In genomic region chr16:85148615-85149508, GRCm38 (mm10) we compare ENCODE assay signal across 9 mouse cellular contexts. TPM values are rescaled to one million over a fixed set of nuclear protein-coding genes. Genes with fewer than 3 reads are reported as not detected.
DNase-seq lines count a peak whose midpoint lies in the region; ATAC-seq and TF ChIP-seq lines count a peak whose summit lies in the region.
"Had no signal": no experiment of that assay in that cellular context is flagged by ENCODE, and none has a peak within 500 bp of the region (broad histone marks: within the 10 kb centered on the region; RNA-seq: fewer than 3 reads in every experiment).

No protein-coding gene starts in this region.

- no peak overlapping the region for H3K9ac ChIP-seq in intestine, embryonic 14.5 days (ENCODE audit: low read length)
- H3K9ac ChIP-seq in lung, postnatal 0 days (replicated peaks; ENCODE audit: low read depth), result no peak overlapping the region
- no peak overlapping the region for H3K9ac ChIP-seq in midbrain, embryonic 11.5 days (ENCODE audit: low read length)
- no peak overlapping the region for H3K9ac ChIP-seq in midbrain, embryonic 16.5 days (ENCODE audit: low read depth, low read length)
- H3K9ac ChIP-seq: midbrain, embryonic 12.5 days had no signal

- H3K4me2 ChIP-seq in intestine, embryonic 14.5 days (ENCODE audit: low read length), result no peak overlapping the region
- no peak overlapping the region for H3K4me2 ChIP-seq in lung, postnatal 0 days (replicated peaks; ENCODE audit: low read depth, low read length)
- H3K4me2 ChIP-seq in midbrain, embryonic 11.5 days, result no peak overlapping the region
- no peak overlapping the region for H3K4me2 ChIP-seq in midbrain, embryonic 16.5 days (ENCODE audit: low read length)
- H3K4me2 ChIP-seq: midbrain, embryonic 12.5 days had no signal

- no peaks in the 10 kb centered on the region for H3K36me3 ChIP-seq in spleen, adult 2 months (ENCODE audit: control insufficient read depth, insufficient read depth, low read length)
- H3K36me3 ChIP-seq in intestine, embryonic 14.5 days (ENCODE audit: control insufficient read depth, insufficient read depth, low read length), result no peaks in the 10 kb centered on the region
- H3K36me3 ChIP-seq in lung, postnatal 0 days (ENCODE audit: insufficient read depth, low read length), result no peaks in the 10 kb centered on the region
- H3K36me3 ChIP-seq in midbrain, embryonic 11.5 days (ENCODE audit: control insufficient read depth, insufficient read depth, low read length), result no peaks in the 10 kb centered on the region
- H3K36me3 ChIP-seq in midbrain, embryonic 16.5 days (ENCODE audit: control insufficient read depth, insufficient read depth, low read length), result 0 out of 2 replicates have a peak, but pooled peaks cover 3% of the 10 kb centered on the region
- H3K36me3 ChIP-seq: midbrain, embryonic 12.5 days had no signal

- TF ChIP-seq POLR2A in spleen, adult 2 months (IDR thresholded peaks at IDR 0.05; ENCODE audit: low read depth, low read length), result no peak

- no peak for TF ChIP-seq CTCF in spleen, adult 2 months (IDR thresholded peaks at IDR 0.05; ENCODE audit: extremely low read depth, insufficient read depth, insufficient read length, insufficient replicate concordance)
- no peak for TF ChIP-seq CTCF in lung, postnatal 0 days (IDR thresholded peaks at IDR 0.05)

- 73% methylated on average over 9 of the region's 9 CpGs for WGBS in spleen, adult 2 months
- WGBS in intestine, embryonic 14.5 days, result 51% methylated on average over 9 of the region's 9 CpGs
- WGBS in lung, postnatal 0 days, result 31% methylated on average over 9 of the region's 9 CpGs
- 74% methylated on average over 9 of the region's 9 CpGs for WGBS in midbrain, embryonic 11.5 days
- WGBS in midbrain, embryonic 16.5 days, result 75% methylated on average over 9 of the region's 9 CpGs

- H3K27me3 ChIP-seq in spleen, adult 2 months (ENCODE audit: control insufficient read depth, insufficient read depth, low read length), result no peaks in the 10 kb centered on the region
- no peaks in the 10 kb centered on the region for H3K27me3 ChIP-seq in intestine, embryonic 14.5 days (replicated peaks; ENCODE audit: control insufficient read depth, insufficient read depth, low read length)
- no peaks in the 10 kb centered on the region for H3K27me3 ChIP-seq in lung, postnatal 0 days (replicated peaks; ENCODE audit: insufficient read depth, low read length)
- H3K27me3 ChIP-seq in midbrain, embryonic 11.5 days (ENCODE audit: control insufficient read depth, insufficient read depth, low read length), result no peaks in the 10 kb centered on the region
- no peaks in the 10 kb centered on the region for H3K27me3 ChIP-seq in midbrain, embryonic 16.5 days (ENCODE audit: control insufficient read depth, insufficient read depth, low read depth, low read length)
- H3K27me3 ChIP-seq: midbrain, embryonic 12.5 days had no signal

- H3K9me3 ChIP-seq in intestine, embryonic 14.5 days (ENCODE audit: control insufficient read depth, low read length), result no peaks in the 10 kb centered on the region
- no peaks in the 10 kb centered on the region for H3K9me3 ChIP-seq in lung, postnatal 0 days (ENCODE audit: low read length)
- no peaks in the 10 kb centered on the region for H3K9me3 ChIP-seq in midbrain, embryonic 11.5 days (ENCODE audit: control insufficient read depth, low read length)
- H3K9me3 ChIP-seq in midbrain, embryonic 16.5 days (replicated peaks; ENCODE audit: control insufficient read depth, low read length, poor library complexity, severe bottlenecking), result no peaks in the 10 kb centered on the region
- H3K9me3 ChIP-seq: midbrain, embryonic 12.5 days had no signal

- ATAC-seq in intestine, embryonic 14.5 days (replicated peaks; ENCODE audit: low FRiP score, low TSS enrichment, low read depth), result no peak
- ATAC-seq in lung, postnatal 0 days, result peak; percentile 76
- no peak for ATAC-seq in midbrain, embryonic 11.5 days (ENCODE audit: low FRiP score)
- no peak for ATAC-seq in midbrain, embryonic 16.5 days

- no peak overlapping the region for H3K4me3 ChIP-seq in spleen, adult 2 months (ENCODE audit: extremely low read depth, insufficient read depth, insufficient read length)
- H3K4me3 ChIP-seq in intestine, embryonic 14.5 days (ENCODE audit: low read depth, low read length), result no peak overlapping the region
- H3K4me3 ChIP-seq in lung, postnatal 0 days (ENCODE audit: low read depth, low read length), result no peak overlapping the region
- no peak overlapping the region for H3K4me3 ChIP-seq in midbrain, embryonic 11.5 days (ENCODE audit: low read depth, low read length)
- no peak overlapping the region for H3K4me3 ChIP-seq in midbrain, embryonic 16.5 days (ENCODE audit: low read depth, low read length)
- H3K4me3 ChIP-seq: midbrain, embryonic 12.5 days had no signal

- H3K4me1 ChIP-seq in spleen, adult 2 months (ENCODE audit: control insufficient read depth, insufficient read depth, insufficient read length), result peaks cover 3% of the 10 kb centered on the region; the same call in 1 of the 2 replicates
- H3K4me1 ChIP-seq in intestine, embryonic 14.5 days (replicated peaks; ENCODE audit: control insufficient read depth, insufficient read depth, low read length), result peaks cover 22% of the 10 kb centered on the region
- peaks cover 31% of the 10 kb centered on the region; the same call in 1 of the 2 replicates for H3K4me1 ChIP-seq in lung, postnatal 0 days (ENCODE audit: insufficient read depth, low read depth, low read length)
- H3K4me1 ChIP-seq in midbrain, embryonic 11.5 days (ENCODE audit: control insufficient read depth, insufficient read depth, low read length), result peaks cover 18% of the 10 kb centered on the region
- H3K4me1 ChIP-seq in midbrain, embryonic 16.5 days (ENCODE audit: control insufficient read depth, insufficient read depth, low read length), result peaks cover 13% of the 10 kb centered on the region

- TF ChIP-seq EP300 in lung, postnatal 0 days (IDR thresholded peaks at IDR 0.05), result peak; percentile 40; the same call in 1 of the 2 replicates

- H3K27ac ChIP-seq in spleen, adult 2 months (ENCODE audit: insufficient read depth, low read length), result peak overlapping the region; percentile 26
- peak overlapping the region; percentile 22; the same call in 1 of the 2 replicates for H3K27ac ChIP-seq in intestine, embryonic 14.5 days (ENCODE audit: low read depth)
- peak overlapping the region; percentile 57 for H3K27ac ChIP-seq in lung, postnatal 0 days (ENCODE audit: low read length)
- no peak overlapping the region for H3K27ac ChIP-seq in midbrain, embryonic 11.5 days (ENCODE audit: low read depth, low read length)
- H3K27ac ChIP-seq in midbrain, embryonic 16.5 days (ENCODE audit: low read length), result no peak overlapping the region
- H3K27ac ChIP-seq: midbrain, embryonic 12.5 days had no signal

- no peak for DNase-seq in spleen, adult 2 months (ENCODE audit: low read depth in 1 of 2, low spot score in 2 of 2)
- no peak for DNase-seq in spleen, postnatal 4 days (ENCODE audit: low spot score in 2 of 2)
- DNase-seq in fibroblast of lung, adult 2 months (ENCODE audit: low read depth), result peak; percentile 90
- no peak for DNase-seq in intestine, embryonic 14.5 days (ENCODE audit: low spot score)
- DNase-seq in lung, postnatal 0 days (ENCODE audit: low spot score), result peak; percentile 72
- DNase-seq in midbrain, embryonic 11.5 days (ENCODE audit: low spot score, missing footprints), result no peak
- DNase-seq in ovary, postnatal 36 days (ENCODE audit: low spot score), result no peak

RNA-seq across cellular contexts. Expression of gene App, which starts 24.7 kb away (rescaled TPM):
- 80.0 and 96.2 TPM in 2 replicates for polyA plus RNA-seq in spleen, adult 2 months (2012; rRNA removed)
- polyA plus RNA-seq in intestine, embryonic 14.5 days (2014; fragmentation: Nextera tagmentation; extraction: Ambion mirVana), result 123 and 132 TPM in 2 replicates
- 425 and 457 TPM in 2 replicates for polyA plus RNA-seq in lung, postnatal 0 days (2015; fragmentation: Nextera tagmentation; extraction: Ambion mirVana)
- 157 and 166 TPM in 2 replicates for polyA plus RNA-seq in midbrain, embryonic 11.5 days (2014; fragmentation: Nextera tagmentation; extraction: Ambion mirVana)
- polyA plus RNA-seq in midbrain, embryonic 16.5 days (2015; fragmentation: Nextera tagmentation; extraction: Ambion mirVana), result 436 and 470 TPM in 2 replicates

Comparison
In these comparisons a context has a peak if more than half of its experiments do, and no peak if none do; other contexts are left out.
1. DNase-seq: peak in fibroblast of lung, adult 2 months (single experiment) and lung, postnatal 0 days (single experiment); none in spleen, adult 2 months (0 of 2), spleen, postnatal 4 days (0 of 2), intestine, embryonic 14.5 days (single experiment), midbrain, embryonic 11.5 days (single experiment) and ovary, postnatal 36 days (single experiment).
2. H3K27ac ChIP-seq: peak in spleen, adult 2 months (single experiment), intestine, embryonic 14.5 days (single experiment) and lung, postnatal 0 days (single experiment); none in midbrain, embryonic 11.5 days (single experiment) and midbrain, embryonic 16.5 days (single experiment).